Mouse (Mus musculus): ENCODE measurements around the gene Dnajb7.
A peak's percentile ranks its signal among the peaks of the same experiment; 100 is the strongest.

Dnajb7 gene

DNA sequence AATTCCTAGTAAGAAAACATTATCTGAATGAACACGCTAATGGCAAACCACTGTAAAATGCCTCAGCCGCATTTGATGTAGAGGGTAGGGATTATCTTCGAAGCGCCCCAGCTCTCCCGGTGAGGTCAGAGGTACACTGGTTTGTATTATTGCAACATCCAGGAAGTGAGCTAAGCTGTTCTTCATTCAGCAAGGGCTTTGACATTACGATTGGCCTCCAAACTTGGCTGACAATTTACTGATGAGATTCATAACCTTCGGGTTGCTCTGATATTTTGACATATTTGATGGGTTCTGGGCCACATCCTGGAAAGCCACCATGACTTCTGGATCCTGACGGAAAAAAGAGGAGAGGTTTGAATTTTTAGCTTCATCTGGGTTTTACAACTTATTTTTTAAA, 42.9 kb downstream of the Dnajb7 start:
- peak; percentile 34 for DNase-seq (ENCODE audit: low spot score)

DNA sequence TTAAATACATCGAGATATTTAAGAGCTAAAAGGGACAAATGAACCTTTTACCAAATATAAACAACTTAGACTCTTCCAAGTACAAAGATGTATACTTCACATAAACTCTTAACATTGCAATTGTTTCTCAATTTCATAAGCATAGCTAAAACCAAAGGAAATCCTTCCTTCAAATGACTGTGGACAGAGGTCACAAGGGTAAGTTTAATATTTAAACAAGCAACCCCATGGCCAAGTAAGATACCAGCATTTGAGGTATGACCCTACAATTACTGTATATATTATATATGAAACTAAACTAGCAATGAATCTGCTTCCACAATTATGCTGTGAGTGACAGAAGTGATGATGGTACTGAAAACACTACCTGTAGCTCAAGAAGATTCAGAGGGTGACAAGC, 43.8 kb downstream of the Dnajb7 start:
- DNase-seq (ENCODE audit: low spot score), result no peak

DNA sequence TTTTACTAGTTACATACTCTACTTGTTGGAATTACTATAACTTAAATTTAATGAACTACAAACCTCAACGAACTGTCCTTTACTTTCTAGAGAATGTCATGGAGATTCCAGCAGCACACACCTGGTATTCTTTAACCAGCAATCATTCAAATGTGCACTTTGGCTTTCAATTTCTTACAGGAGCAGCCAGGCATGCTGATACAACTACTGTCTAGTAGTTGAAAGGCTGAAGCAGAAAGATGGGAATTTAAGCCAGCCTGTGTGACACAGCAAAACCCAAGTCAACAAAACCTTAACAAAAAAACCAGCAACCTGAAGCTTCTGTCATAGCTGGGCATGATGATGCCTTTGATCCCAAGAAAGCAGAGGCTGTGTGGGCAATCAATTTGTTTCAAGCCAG, 45.6 kb downstream of the Dnajb7 start:
- DNase-seq (ENCODE audit: low spot score), result no peak

DNA sequence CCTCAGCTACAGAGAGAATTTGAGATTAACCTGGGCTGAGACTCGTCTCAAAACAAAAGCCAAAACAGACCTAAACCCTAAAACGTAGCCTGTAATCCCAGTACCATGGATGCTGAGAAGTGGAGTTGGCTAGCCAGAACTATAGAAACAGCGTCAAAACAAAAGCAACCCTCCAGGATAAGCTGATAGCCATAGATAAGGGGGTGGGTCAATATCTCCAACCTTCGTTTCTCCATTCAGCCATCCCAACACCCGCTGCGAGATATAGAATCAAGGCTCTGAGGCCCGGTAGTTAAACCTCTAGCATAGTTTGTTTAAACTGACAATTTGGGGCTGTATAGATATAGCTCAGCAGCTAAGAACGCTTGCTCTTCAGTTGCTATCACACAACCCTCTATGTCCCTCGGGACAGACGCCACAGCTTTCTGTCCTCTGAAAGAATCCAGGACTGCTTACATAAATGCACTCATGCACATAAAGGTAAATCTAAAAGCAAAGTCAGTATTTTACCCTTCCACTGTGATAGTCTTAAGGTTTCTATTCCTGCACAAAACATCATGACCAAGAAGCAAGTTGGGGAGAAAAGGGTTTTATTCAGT, 46.6 kb downstream of the Dnajb7 start:
- DNase-seq (ENCODE audit: low spot score), result no peak

DNA sequence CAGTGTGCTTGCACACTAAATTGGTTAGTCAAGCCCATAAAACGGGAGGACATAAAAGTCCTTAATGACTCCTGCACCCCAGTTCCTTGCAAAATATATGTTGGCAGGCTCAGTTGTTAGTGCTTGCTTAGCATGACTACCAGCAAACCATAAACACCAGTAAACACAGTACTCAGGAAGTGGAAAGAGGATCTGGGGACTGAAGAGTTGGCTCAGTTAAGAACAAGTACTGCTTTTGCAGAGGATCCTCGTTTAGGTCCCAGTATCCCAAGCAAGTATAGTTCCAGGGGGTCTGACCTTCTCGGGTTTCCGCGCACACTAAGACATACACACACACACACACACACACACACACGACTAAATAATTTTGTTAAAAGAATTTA, 47.1 kb downstream of the Dnajb7 start:
- no peak for DNase-seq (ENCODE audit: low spot score)

DNA sequence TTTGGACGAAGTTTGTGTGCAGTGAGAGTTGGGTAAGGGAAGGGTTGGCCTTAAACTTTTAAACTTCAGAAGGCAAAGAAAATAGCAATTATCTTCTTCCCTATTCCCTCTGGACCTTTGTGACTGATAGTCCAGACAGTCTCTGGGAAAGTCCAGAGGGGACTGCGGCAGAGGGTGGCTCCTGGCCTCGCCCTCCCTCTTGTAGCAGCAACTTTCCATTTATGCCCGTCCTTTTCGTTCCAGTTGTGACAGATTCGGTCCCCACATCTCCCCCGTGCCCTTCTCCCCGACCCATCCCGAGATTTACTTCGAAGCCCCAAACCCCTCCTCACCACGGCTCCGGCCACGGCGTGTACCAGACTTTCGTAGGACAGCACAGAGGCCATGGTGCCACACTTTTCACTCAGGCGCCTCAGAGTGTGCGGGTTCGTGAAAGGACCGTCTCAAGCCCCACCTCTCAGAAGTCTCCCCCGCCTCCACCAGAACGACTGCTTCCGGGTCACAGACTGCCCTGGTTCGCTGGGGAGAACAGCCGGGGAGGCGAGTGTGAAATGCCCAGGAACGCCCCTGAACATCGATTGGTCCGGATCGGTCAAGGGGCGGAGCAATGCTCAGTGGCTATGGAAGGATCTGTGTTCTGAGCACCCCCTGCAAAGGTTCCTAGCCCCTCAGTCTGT, 47.6 kb downstream of the Dnajb7 start, which contains the start of gene Slc25a17:
Gene Slc25a17, minus strand, starts transcription at position 468 of the 677 bp plus-strand sequence.
- DNase-seq (ENCODE audit: low spot score), result peak; percentile 97

DNA sequence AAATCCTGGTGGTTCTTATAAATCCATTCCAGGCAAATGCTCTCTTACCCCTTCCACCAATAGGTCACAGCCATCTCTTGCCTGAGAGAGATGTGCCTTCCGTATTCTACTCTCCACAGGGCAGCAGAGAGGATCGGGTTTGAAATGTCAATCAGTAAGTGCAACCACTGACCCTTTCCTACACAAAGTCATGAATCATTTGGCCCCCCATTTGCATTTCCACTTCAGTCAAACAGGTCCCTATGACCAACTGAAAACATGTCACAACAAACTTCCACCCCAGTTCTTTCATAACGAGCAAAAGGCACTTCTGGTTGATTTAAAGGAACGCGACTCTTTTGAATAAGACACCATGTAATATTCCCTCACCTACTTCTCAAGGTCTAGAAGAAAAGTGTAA, 48.7 kb downstream of the Dnajb7 start:
- DNase-seq (ENCODE audit: low spot score), result no peak

DNA sequence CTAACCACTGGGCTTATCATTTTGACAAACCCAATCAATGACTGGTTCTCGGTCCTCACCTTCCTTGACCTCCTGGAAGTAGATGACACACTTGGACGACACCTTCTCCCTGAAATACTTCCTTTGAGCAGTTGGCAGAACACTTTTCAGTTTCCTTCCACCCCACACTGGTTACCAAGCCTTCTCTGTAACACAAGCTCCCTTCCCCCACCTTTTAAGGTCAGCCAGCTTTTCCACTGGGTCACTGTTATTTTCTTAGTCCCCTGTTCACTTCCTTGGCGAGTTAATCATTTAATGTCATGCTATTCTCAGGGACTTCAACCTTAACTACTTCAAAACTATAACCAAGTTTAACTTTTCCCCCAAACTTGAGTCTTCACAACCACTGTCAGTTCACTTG, 49.2 kb downstream of the Dnajb7 start:
- no peak for DNase-seq (ENCODE audit: low spot score)

DNA sequence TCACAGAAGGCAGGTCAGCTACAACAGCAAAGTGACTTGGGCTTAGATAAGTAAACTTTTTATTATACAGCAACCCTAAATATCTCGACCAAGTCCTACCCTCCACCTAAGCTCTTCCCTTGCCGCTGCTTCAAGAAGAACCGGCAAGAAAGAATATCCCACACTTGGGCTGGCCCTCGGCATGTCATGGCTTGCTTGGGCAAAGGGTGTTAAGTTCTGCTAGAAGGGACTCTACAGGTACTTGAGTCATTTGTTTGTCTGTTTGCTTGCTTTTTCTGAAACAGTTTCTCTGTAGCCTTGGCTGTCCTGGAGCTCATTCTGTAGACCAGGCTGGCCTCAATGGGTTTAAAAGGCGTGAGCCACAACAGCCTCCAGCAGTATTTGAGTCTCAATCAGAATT, 51.2 kb downstream of the Dnajb7 start:
- DNase-seq (ENCODE audit: low spot score), result no peak

Data from adipocyte (in vitro differentiated cells).